Mouse (Mus musculus) gastrocnemius, adult 18-20 months (tissue): Measurements from ENCODE around the gene BC025446. TPM values are rescaled to one million over a fixed set of nuclear protein-coding genes. Genes with fewer than 3 reads are reported as not detected.

Experiments used
- total RNA-seq, 2 experiments: library from RNA; stranded (reverse); gene quantifications; 2 replicates each; pipeline ENCODE4 v1.2.3; 2021

Gene BC025446
- total RNA-seq, 2 experiments from 2014 or later: not detected

Other genes starting within 250 kb of the BC025446 start
- gene Ly6i, start 232.9 kb upstream of the BC025446 start, total RNA-seq: under 1 TPM in 1 of 2 experiments, not detected in 1; 0.59 TPM
- 10 to 100 TPM; 42.4 to 64.1 TPM for gene Ly6a, start 218.3 kb upstream of the BC025446 start, total RNA-seq
- gene Ly6c1, start 167.5 kb upstream of the BC025446 start, total RNA-seq: 100 to 1,000 TPM in 1 of 2 experiments, 10 to 100 TPM in 1; 84.4 to 104 TPM
- gene Ly6c2, start 104.4 kb upstream of the BC025446 start, total RNA-seq: 1 to 10 TPM; 3.5 to 4.2 TPM
- not detected for gene Ly6g, start 61.1 kb upstream of the BC025446 start, total RNA-seq
- not detected for gene Ly6f, start 52.0 kb downstream of the BC025446 start, total RNA-seq